Mouse (Mus musculus): ENCODE results near the gene Polr3a. TPM values are rescaled to one million over a fixed set of nuclear protein-coding genes. Genes with fewer than 3 reads are reported as not detected.
A peak's percentile ranks its signal among the peaks of the same experiment; 100 is the strongest.

Gene Polr3a
- total and polyA plus RNA-seq, 3 experiments: 11.6 to 18.4 (median 15.9) TPM

- peaks cover 80 to 96% of the 10 kb centered on the region in 2 experiments for H3K36me3 ChIP-seq (replicated peaks in 1 of 2; ENCODE audit: control insufficient read depth in 1 of 2, insufficient read depth in 1 of 2, low read length in 1 of 2)
- H3K9ac ChIP-seq (ENCODE audit: insufficient read depth, low read depth): no peak overlapping the region
- no peak overlapping the region for H3K4me2 ChIP-seq (ENCODE audit: insufficient read depth, low read depth, poor library complexity, severe bottlenecking)
- no peaks in the 10 kb centered on the region for H3K27me3 ChIP-seq (replicated peaks)
- dilution Hi-C loops (cut with MboI; ENCODE audit: extremely low pct_ligation_motif_present, extremely low pct_unique_long_range_greater_than_20kb, low sequenced_read_pairs): no loop called here
- peak overlapping the region; percentile 38 for H3K27ac ChIP-seq (ENCODE audit: insufficient read depth, low read depth)
- in situ Hi-C loops (cut with MboI; ENCODE audit: low pct_ligation_motif_present, low pct_unique_long_range_greater_than_20kb, low sequenced_read_pairs): loop anchor here (5.0 to 25.0 kb wide), 3 partner anchors 46 to 1116 kb away; partner anchors contain the start of gene Zmiz1
- peaks cover 42% of the 10 kb centered on the region for H3K79me2 ChIP-seq (replicated peaks; ENCODE audit: control insufficient read depth, extremely low read depth, insufficient read depth, poor library complexity, severe bottlenecking)
- no peaks in the 10 kb centered on the region for H3K9me3 ChIP-seq (replicated peaks; ENCODE audit: low read length)
- H3K4me1 ChIP-seq (ENCODE audit: control insufficient read depth in 1 of 2, insufficient read depth in 2 of 2): peaks cover 4 to 49% of the 10 kb centered on the region in 2 experiments
- no peak overlapping the region for H3K4me3 ChIP-seq (replicated peaks in 1 of 3; ENCODE audit: low read depth in 2 of 3, low read length in 2 of 3, poor library complexity in 1 of 3)
- TF ChIP-seq NRF1 (IDR thresholded peaks at IDR 0.05; ENCODE audit: low read depth, low read length): no peak
- TF ChIP-seq POLR2A (IDR thresholded peaks at IDR 0.05; ENCODE audit: low read depth, low read length): 0 out of 2 replicates have a peak, but pooled peaks have one; percentile 6
- 0 out of 2 replicates have a peak, but pooled peaks have one; percentile 64 for TF ChIP-seq POLR2AphosphoS2 (IDR thresholded peaks at IDR 0.05; ENCODE audit: low read depth, low read length)
- DNase-seq (ENCODE audit: extremely low read depth): no peak
These were observed 9.6 kb upstream of the Polr3a start for GRCm38 (mm10) chr14:24496507-24496906.

GRCm38 (mm10) chr14:24493256-24493655, 6.4 kb upstream of the Polr3a start:
- no peak for DNase-seq (ENCODE audit: extremely low read depth)

DNA sequence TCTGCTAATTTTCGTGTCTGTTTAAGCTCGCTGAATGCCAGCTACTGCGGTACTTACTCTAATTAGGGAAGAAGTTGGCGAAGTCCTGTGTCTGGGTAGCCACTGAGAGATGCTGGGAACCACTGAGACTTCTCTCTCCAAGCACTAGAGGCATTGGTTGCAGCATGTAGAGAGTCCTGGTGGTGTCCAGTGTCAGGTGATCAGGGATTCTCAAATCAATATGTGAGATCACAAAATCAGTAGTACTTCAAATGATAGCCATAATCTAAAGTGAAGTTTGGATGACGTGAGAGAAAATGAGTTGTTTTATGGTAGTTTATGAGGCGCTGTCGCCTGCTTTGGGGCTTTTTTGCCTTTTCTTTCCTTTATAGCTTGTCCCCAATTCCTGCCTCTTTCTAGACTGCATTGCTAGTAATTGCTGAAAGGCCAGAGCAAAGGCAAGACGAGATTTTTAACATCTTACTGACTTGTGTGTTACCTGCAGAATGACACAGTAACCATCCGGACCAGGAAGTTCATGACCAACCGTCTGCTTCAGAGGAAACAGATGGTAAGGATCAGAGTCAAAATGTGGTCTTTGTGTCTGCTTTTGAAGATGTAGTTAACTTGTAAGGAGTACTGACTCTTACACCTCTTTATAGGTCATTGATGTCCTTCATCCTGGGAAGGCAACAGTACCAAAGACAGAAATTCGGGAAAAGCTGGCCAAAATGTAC, 4.6 kb upstream of the Polr3a start:
- no peak for DNase-seq (ENCODE audit: extremely low read depth)
- in situ Hi-C loops (cut with MboI; ENCODE audit: low pct_ligation_motif_present, low pct_unique_long_range_greater_than_20kb, low sequenced_read_pairs) (loop anchor here (25.0 kb wide), 2 partner anchors 971 to 1121 kb away; partner anchors contain the start of gene Zmiz1), dilution Hi-C loops (cut with MboI; ENCODE audit: extremely low pct_ligation_motif_present, extremely low pct_unique_long_range_greater_than_20kb, low sequenced_read_pairs) (no loop called here)
- Histone ChIP-seq H3K4me2 (ENCODE audit: insufficient read depth, low read depth, poor library complexity, severe bottlenecking) (peak overlapping the region; percentile 99), H3K79me2 (replicated peaks; ENCODE audit: control insufficient read depth, extremely low read depth, insufficient read depth, poor library complexity, severe bottlenecking) (peaks cover 55% of the 10 kb centered on the region), H3K9ac (ENCODE audit: insufficient read depth, low read depth) (peak overlapping the region; percentile 99), H3K9me3 (replicated peaks; ENCODE audit: low read length) (no peaks in the 10 kb centered on the region), H3K27me3 (replicated peaks) (no peaks in the 10 kb centered on the region), H3K4me1 (ENCODE audit: control insufficient read depth in 1 of 2, insufficient read depth in 2 of 2) (peaks cover 4 to 33% of the 10 kb centered on the region in 2 experiments), H3K36me3 (replicated peaks in 1 of 2; ENCODE audit: control insufficient read depth in 1 of 2, insufficient read depth in 1 of 2, low read length in 1 of 2) (peaks cover 38 to 50% of the 10 kb centered on the region in 2 experiments), H3K27ac (ENCODE audit: insufficient read depth, low read depth) (peak overlapping the region; percentile 59), H3K4me3 (replicated peaks in 1 of 3; ENCODE audit: low read depth in 2 of 3, low read length in 2 of 3, poor library complexity in 1 of 3) (peak overlapping the region; percentile 87 to 99 (median 98))
- no peak for TF ChIP-seq JUN (IDR thresholded peaks at IDR 0.05; ENCODE audit: insufficient read depth, low read depth, low read length)
- TF ChIP-seq USF1 (IDR thresholded peaks at IDR 0.05; ENCODE audit: low read depth, low read length): no peak
- peak; percentile 70; the same call in 1 of the 2 replicates for TF ChIP-seq MYC (IDR thresholded peaks at IDR 0.05; ENCODE audit: low read depth, low read length)
- no peak for TF ChIP-seq E2F4 (IDR thresholded peaks at IDR 0.05; ENCODE audit: insufficient replicate concordance, low read depth, low read length)
- TF ChIP-seq SIN3A (IDR thresholded peaks at IDR 0.05; ENCODE audit: low read length): 0 out of 2 replicates have a peak, but pooled peaks have one; percentile 2
- TF ChIP-seq POLR2AphosphoS2 (IDR thresholded peaks at IDR 0.05; ENCODE audit: low read depth, low read length): no peak
- TF ChIP-seq PAX5 (IDR thresholded peaks at IDR 0.05; ENCODE audit: low read length): no peak

More at GRCm38 (mm10) chr14:24493256-24493655, 6.4 kb upstream of the Polr3a start:
- peaks cover 52% of the 10 kb centered on the region for H3K79me2 ChIP-seq (replicated peaks; ENCODE audit: control insufficient read depth, extremely low read depth, insufficient read depth, poor library complexity, severe bottlenecking)
- no peaks in the 10 kb centered on the region for H3K9me3 ChIP-seq (replicated peaks; ENCODE audit: low read length)
- peak overlapping the region; percentile 99 for H3K4me2 ChIP-seq (ENCODE audit: insufficient read depth, low read depth, poor library complexity, severe bottlenecking)
- in situ Hi-C loops (cut with MboI; ENCODE audit: low pct_ligation_motif_present, low pct_unique_long_range_greater_than_20kb, low sequenced_read_pairs) (loop anchor here (25.0 kb wide), 2 partner anchors 969 to 1119 kb away; partner anchors contain the start of gene Zmiz1), dilution Hi-C loops (cut with MboI; ENCODE audit: extremely low pct_ligation_motif_present, extremely low pct_unique_long_range_greater_than_20kb, low sequenced_read_pairs) (no loop called here)
- no peak for TF ChIP-seq ZMIZ1 (IDR thresholded peaks at IDR 0.05; ENCODE audit: low read depth, low read length)
- TF ChIP-seq USF2 (conservative IDR thresholded peaks at IDR 0.05; ENCODE audit: low read depth, low read length): no peak
- TF ChIP-seq NELFE (IDR thresholded peaks at IDR 0.05; ENCODE audit: low read depth, low read length): no peak
- TF ChIP-seq SIN3A (IDR thresholded peaks at IDR 0.05; ENCODE audit: low read length): no peak
- no peak for TF ChIP-seq UBTF (IDR thresholded peaks at IDR 0.05; ENCODE audit: low read depth, low read length)
- no peak for TF ChIP-seq JUND (conservative IDR thresholded peaks at IDR 0.05; ENCODE audit: low read depth, low read length)
- TF ChIP-seq JUN (IDR thresholded peaks at IDR 0.05; ENCODE audit: insufficient read depth, low read depth, low read length): no peak
- TF ChIP-seq POLR2AphosphoS2 (IDR thresholded peaks at IDR 0.05; ENCODE audit: low read depth, low read length): no peak
- no peak for TF ChIP-seq SMC3 (IDR thresholded peaks at IDR 0.05; ENCODE audit: low read depth, low read length)
- no peak for TF ChIP-seq MXI1 (IDR thresholded peaks at IDR 0.05; ENCODE audit: low read depth, low read length)
- no peak for TF ChIP-seq CHD1 (IDR thresholded peaks at IDR 0.05; ENCODE audit: low read depth, low read length)
- TF ChIP-seq TCF12 (IDR thresholded peaks at IDR 0.05; ENCODE audit: low read depth, low read length): no peak
- no peak for TF ChIP-seq MAFK (IDR thresholded peaks at IDR 0.05; ENCODE audit: insufficient replicate concordance, low read length)
- TF ChIP-seq CHD2 (IDR thresholded peaks at IDR 0.05; ENCODE audit: low read length): no peak
- no peak for TF ChIP-seq POLR2A (IDR thresholded peaks at IDR 0.05; ENCODE audit: low read depth, low read length)
- no peak for TF ChIP-seq KAT2A (IDR thresholded peaks at IDR 0.05; ENCODE audit: insufficient replicate concordance, low read length)
- peaks cover 56 to 69% of the 10 kb centered on the region in 2 experiments for H3K36me3 ChIP-seq (replicated peaks in 1 of 2; ENCODE audit: control insufficient read depth in 1 of 2, insufficient read depth in 1 of 2, low read length in 1 of 2)
- H3K9ac ChIP-seq (ENCODE audit: insufficient read depth, low read depth): peak overlapping the region; percentile 99
- H3K27me3 ChIP-seq (replicated peaks): no peaks in the 10 kb centered on the region
- peak overlapping the region; percentile 87 to 99 (median 98) for H3K4me3 ChIP-seq (replicated peaks in 1 of 3; ENCODE audit: low read depth in 2 of 3, low read length in 2 of 3, poor library complexity in 1 of 3)
- H3K27ac ChIP-seq (ENCODE audit: insufficient read depth, low read depth): no peak overlapping the region
- H3K4me1 ChIP-seq (ENCODE audit: control insufficient read depth in 1 of 2, insufficient read depth in 2 of 2): peaks cover 4 to 52% of the 10 kb centered on the region in 2 experiments
